Mouse (Mus musculus) gonadal fat pad, adult 2 months (tissue): ENCODE measurements around the gene Rrm1. TPM values are rescaled to one million over a fixed set of nuclear protein-coding genes. Genes with fewer than 3 reads are reported as not detected.
A peak's percentile ranks its signal among the peaks of the same experiment; 100 is the strongest.
"Not testable (repeated sequence)": the region's sequence is repeated elsewhere in the genome, so short reads cannot be mapped to it uniquely, and the experiment has no call there.

Experiments
- DNase-seq: peaks from one replicate; pipeline ENCODE4 v3.0.0-alpha.2; 2012; ENCODE audit warnings: low read depth
- polyA plus RNA-seq: library from polyadenylated mRNA; depleted of rRNA; stranded (reverse); fragments of >200 nt; gene quantifications from 2 replicates; pipeline ENCODE4 v1.2.3, GENCODE M21; 2012

Rrm1 gene
- polyA plus RNA-seq, 1 experiment, result 13.8 TPM

DNA sequence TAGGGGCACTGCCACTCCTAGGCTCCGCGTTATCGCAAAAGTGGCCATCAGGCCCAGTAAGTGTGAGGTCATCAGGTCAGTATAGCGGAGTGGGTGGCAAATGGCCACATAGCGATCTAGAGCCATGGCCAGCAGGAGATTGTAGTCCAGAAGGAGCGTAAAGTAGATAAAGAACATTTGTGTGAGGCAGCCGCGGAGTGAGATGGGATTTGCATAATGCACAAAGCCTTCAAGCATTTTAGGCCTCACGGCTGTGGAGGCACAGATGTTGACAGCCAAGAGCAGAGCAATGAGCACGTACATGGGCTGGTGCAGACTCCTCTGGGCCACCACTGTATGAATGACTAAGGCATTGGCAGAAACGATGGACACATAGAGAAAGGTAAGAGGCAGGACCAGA, 35.9 kb downstream of the Rrm1 start:
- DNase-seq, result no peak

DNA sequence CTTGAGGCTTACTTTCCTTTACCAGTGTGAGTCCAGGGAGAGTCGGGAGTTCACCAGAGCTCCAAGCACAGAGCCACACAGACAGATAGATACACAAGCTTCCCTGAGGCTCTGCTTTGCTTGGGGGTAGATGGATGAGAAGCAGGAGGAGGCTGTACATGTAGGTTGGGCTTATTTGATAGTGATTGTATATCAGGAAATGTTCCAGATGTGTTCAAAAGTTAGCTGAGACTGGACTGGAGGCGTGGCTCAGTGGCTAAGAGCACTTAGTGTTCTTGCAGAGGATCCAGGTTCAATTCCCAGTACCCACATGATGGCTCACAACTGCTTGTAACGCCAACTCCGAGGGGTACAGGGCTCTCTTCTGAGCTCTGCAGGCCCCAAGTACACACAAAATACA, 36.9 kb downstream of the Rrm1 start:
- DNase-seq, result no peak

DNA sequence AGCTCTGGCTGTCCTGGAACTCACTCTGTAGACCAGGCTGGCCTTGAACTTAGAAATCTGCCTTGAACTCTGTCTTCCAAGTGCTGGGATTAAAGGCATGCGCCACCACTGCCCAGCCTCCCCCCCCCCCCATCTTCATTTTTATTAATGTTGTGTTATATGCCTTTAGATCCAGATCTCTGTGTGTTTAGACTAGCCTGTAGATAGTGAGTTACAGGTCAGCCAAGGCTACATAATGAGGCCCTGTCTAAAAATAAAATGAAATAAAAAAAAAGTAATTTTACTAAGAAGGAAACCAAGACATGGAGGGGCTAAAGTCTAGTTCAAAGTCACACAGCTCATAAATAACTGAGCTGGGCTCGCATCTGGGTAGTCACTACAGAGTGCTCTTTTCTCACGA, 37.4 kb downstream of the Rrm1 start:
- no peak for DNase-seq

DNA sequence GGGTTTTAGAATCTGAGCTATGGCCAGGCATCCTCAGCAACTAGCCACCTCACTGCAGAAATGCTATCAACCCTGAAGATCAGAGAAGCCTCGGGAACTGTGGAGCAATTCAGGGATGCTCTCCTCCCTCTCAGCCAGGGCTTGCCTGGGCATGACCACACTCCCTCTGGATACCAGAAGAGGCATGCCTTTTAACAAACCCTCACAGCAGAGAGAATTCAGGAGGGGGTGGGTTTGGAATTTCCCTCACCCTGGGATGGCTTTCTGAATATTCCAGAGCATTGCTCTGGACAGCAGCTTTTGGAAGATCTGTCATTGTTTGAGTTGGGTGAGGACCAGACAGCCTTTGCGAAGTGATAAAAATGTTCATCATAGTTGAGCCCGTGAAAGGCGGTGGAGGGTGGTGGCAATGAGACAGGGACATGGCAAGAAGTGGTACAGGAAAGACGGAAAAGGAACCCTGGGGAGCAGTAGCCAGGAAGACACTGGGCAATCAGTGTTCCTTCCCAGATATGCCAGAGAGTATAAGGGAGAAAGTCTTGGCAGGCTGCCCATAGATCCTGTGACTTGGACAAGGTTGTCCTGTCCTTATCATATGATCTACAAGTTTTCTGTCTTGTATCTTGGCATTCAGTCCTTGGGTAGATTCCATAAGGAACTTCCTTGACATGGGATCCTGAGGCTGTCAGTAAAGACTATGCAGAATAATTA, 38.0 kb downstream of the Rrm1 start:
- peak; percentile 58 for DNase-seq

DNA sequence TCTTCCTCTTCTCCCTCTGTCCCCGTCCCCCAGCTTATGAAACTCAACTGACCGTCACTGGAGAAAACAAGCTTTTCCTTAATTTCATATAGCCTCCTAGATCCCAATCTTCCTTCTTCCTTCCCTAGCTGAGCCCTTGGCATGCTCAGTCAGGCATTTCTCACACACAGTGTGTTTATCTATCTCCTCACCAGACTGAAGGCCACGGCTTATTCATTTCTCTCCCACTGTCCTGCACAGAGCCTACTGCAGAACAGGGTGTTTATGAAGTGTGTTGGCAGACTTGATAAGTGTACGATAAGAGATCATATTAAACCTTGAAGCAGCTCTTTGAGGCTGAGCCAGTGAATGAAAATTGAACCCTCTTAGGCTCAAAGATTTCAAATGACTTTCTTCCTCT, 39.3 kb downstream of the Rrm1 start:
- DNase-seq, result no peak

DNA sequence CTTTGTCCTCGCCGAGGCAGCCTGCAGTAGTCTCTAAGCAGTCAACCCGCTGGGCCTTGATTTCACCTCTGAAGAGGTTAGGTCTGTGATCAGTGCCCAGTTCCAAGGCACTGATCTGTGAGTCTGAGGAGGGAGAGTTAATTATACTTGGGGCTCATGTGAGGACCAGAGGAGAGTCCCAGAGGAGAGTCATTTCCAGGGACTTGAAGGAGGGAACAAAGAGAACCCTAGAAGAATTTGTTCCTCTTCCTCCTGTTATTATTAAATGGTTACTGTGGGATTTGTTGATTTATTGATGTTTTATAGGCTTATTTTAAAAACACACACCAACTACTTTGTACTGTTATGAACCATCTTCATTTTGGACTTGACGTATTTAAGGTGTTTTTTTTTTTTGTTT, 40.1 kb downstream of the Rrm1 start, which contains the start of gene Olfr543:
Gene Olfr543 (minus strand): TSS at position 101 of the 400 bp plus-strand sequence.
- no peak for DNase-seq

DNA sequence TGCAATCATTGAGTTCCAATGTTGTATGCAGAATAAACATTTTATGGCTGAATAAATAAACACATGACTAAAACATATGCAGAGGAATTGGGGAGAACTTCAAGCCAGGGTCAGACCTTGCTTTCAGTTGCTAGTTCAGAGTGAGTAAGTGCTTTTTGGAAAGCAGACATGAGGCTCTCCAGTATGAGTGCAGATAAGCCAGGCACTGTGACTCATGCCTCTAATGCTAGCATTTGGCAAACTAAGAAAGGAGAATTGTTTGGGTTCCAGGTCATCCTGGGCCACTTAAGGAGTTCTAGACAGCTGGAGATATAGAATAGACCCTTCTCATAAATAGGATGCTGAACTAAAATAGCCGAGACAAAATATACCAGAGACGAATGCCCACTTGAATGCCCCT, 42.2 kb downstream of the Rrm1 start:
- no peak for DNase-seq

DNA sequence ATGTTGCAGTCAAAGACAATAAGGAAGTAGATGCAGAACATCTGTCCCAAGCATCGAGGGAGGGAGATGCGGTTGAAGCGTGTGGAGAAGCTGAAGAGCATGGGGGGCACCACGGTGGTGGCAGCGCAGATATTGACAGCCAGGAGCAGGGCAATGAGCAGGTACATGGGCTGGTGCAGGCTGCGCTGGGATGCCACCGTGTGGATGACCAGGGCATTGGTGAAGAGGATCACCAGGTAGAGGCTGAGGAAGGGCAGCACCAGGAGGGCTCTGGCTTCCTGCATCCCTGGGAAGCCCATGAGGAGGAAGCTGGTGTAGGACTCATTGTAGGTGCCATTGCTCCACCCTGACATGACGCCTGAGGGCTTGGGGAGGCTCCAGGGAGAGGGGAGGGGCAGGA, 43.3 kb downstream of the Rrm1 start:
- DNase-seq, result not testable (repeated sequence)

DNA sequence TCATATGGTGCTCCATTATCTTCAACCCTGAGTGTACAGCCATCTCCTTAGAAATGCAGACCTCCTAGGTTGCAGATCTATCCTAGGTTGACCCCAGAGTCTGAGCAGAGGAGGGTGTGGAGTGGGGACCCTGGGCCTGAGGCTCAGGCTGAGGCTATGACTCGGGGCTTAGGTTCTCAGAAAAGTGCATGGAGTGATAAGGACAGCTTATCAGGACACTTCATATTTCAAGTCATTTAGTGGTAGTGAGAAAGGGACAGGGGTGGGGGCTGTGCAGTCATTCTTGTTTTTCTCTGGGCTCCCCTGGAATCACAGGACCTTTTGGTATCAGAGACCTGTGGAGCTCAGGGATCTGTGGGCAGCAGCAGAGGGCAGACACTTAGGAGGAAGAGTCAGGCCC, 44.6 kb downstream of the Rrm1 start:
- no peak for DNase-seq

DNA sequence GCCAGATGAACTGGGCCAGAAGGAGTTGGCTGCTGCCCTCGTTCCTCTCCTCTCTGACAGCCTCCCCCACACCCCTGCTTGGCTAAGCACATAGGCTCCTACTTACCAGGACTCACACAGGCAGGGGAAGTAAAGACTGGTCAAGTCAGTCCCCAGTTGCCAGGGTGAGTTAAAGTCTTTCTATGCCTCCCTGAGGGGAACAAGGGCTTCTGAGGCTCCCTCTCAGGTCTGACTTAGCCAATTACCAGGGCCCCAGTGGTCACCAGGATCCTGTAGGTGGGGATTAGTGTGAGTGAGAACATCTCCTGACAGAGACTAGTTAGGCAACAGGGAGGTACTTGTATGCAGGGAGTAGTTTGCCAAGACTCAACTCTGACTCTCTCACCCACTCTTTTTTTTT, 46.7 kb downstream of the Rrm1 start, which contains the start of gene Olfr544:
Gene Olfr544 (minus strand): TSS at position 153 of the 400 bp plus-strand sequence.
- peak; percentile 83 for DNase-seq

DNA sequence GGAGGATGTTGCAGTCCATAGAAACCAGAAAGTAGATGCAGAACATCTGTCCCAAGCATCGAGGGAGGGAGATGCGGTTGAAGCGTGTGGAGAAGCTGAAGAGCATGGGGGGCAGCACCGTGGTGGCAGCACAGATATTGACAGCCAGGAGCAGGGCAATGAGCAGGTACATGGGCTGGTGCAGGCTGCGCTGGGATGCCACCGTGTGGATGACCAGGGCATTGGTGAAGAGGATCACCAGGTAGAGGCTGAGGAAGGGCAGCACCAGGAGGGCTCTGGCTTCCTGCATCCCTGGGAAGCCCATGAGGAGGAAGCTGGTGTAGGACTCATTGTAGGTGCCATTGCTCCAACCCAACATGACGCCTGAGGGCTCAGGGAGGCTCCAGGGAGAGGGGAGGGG, 52.9 kb downstream of the Rrm1 start:
- DNase-seq, result not testable (repeated sequence)

DNA sequence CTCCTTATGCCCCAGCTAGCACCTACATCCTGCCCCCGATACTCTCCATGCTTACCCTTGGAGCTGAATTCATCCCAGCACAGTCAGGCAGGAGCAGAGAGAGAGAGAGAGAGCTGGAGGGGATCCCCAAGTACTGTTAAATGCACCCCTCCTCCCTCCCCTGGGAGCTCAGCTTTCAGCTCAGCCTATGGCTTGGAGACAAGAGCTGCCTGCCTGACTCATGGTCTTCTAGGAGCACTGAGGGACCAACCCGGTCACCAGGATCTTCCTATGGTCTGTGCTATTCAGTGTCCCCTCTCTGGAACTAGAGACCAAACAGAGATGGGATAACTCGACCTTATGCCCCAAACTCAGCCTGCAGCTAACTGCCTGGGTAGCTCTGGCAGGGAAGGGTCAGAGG, 58.0 kb downstream of the Rrm1 start, which contains the start of gene Olfr545:
Gene Olfr545 (minus strand): TSS at position 101 of the 400 bp plus-strand sequence.
- no peak for DNase-seq

DNA sequence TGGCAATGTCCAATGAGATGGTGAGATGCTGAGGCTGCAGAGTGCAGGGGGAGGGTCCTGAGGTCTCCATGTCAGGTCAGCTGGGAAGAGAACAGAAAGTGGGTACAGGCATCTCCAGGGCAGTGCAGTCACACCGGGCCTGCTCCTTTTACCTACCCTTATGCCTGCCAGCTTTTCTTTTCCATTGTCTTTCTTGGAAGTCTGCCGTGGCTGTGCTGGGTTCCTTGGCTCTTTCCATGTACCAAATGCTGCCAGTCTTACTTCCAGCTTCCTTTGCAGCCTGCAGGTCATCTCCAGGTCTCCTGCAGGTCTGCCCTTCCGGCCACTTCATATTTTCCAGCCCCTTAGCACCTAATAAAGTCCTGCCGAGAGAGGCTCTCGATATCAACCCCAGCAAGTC, 60.5 kb downstream of the Rrm1 start:
- no peak for DNase-seq

DNA sequence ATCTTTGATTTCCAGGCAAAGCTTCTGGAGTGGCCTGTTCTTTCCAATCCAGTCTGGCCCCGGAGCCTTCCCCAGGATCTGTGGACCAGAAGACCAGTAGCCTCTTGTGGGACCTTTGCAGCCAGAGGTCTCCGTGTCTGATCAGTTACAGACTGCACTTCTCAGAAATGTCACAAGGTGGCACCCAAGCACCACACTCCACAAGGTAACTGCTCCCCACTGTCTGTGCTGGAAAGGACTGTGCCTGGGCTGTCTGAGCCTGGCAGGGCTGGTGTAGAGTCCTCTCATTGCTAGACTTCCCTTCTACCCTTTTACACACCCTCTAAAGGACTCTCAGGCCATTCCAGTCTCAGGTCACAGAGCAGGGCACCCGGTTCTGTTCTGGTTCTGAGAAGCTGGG, 65.4 kb downstream of the Rrm1 start:
- no peak for DNase-seq

DNA sequence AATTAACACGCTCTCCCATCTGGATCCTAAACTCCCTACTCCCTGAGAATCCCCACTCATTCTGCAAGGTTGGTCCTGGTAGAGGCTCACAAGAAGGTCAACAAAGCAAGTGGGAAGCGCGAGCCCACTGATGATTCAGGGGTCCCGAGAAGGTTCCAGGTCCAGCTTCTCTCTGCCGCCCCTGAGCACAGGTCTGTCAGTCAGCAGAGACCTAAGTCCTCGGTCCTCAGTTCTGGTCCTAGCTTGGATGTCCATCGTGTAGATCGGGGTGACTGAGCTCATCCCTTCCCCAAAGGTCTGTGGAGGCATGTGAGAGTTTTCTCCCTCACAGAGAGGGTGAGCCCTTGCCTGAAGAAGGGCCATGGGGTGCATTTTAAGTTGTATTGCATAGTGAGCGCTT, 66.6 kb downstream of the Rrm1 start:
- no peak for DNase-seq

DNA sequence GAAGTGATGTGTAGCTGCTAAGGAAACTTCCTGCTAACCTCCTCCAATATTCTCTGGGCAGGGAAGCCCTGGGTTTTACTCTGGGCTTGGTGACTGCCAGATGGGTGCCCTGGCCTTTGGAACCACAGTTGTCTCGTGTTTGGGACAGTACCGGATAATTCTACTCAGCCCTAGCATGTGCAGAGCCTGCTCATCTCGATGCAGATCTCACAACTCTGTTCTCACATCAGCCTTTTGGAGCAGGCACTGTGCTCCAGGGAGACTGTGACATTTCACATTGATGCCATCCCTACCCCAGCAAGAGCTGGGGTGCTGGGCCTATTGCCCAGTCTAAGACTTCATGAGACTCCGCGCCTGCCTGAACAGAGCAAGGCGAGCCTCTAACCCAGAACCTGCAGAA, 67.2 kb downstream of the Rrm1 start:
- no peak for DNase-seq

DNA sequence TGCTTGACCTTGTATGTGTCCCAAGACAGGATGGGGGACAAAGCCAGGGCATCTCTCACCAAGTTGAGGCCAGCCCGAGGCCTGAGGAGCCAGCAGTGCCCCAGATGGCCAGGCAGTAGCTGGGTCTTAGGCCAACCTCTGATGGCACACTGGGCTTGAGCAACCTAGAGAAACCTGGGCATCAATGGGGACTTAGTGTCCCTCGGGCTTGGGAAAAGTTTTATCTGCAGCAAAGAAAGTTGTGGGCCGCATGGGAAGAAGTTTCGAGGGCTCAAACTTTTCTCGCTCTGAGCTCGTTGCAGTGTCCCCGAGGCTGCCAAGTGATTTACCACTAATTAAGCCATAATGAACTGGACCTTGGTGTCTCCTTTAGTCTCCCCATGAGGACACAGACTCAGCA, 68.2 kb downstream of the Rrm1 start:
- DNase-seq, result no peak

DNA sequence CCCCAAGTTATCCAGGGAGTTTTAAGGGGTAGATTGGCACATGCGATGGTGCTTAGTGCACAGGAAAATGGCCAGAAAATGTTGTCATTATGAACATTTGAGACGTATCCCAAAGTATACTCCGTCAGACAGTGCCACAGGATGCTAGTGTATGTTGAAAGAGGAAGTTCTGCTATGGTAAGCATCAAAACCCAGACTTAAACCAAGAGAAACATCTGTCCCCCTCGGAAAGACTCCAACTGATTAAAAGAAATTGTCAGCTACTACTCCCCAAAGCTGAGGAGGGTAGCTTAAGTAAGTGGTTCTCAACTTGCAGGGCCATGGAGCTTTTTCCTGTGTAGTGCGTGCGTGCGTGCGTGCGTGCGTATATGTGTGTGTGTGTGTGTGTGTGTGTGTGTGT, 70.4 kb downstream of the Rrm1 start:
- DNase-seq, result no peak

DNA sequence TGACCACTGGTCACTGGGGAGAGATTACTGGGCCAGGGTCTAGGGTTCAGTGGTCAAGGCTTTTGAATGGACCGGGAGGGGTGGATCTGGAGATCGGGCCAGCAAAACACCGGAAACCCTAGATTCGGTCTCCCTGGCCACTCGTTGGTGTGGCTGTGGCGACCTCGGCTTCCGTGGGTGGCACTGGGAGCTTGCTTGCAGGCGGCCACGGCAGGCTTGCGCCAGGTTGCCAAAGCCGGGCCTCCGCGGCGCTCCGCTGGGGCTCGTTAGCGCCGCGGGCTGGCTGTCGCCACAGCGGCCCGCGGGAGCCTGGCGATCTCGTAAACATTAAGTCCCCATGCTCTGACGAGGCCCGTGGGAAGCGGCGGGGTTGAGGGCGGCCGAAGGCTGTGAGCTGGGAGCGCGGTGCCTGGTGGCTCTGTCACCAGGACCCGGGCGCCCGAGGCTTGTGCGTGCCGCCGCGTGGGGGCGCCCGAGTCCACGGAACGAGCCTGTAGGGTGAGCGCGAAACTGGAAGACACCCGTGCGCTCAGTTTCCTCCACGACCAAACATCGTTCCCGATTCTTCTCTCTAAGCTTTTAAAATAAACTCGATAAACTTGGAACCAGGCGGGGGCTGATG, 71.4 kb downstream of the Rrm1 start:
- no peak for DNase-seq

DNA sequence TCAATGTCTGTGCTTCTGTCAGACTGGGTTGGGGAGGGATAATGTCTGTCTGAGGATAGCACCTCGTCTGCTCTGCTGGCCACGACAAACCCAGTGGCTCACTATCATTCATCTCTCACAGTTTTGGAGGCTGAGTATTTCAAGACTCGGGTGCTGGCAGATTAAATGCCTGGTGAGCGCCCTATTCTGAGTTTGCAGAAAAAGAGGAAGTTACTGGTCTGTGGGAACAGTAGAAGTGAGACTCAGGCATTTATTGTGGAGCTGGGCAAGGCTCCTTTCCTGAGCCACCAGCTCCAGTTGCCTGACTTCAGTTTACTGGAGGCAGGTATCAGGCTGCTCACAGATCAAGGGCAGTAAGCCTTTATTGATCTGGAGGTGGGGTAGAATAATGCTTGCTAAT, 72.6 kb downstream of the Rrm1 start:
- no peak for DNase-seq

DNA sequence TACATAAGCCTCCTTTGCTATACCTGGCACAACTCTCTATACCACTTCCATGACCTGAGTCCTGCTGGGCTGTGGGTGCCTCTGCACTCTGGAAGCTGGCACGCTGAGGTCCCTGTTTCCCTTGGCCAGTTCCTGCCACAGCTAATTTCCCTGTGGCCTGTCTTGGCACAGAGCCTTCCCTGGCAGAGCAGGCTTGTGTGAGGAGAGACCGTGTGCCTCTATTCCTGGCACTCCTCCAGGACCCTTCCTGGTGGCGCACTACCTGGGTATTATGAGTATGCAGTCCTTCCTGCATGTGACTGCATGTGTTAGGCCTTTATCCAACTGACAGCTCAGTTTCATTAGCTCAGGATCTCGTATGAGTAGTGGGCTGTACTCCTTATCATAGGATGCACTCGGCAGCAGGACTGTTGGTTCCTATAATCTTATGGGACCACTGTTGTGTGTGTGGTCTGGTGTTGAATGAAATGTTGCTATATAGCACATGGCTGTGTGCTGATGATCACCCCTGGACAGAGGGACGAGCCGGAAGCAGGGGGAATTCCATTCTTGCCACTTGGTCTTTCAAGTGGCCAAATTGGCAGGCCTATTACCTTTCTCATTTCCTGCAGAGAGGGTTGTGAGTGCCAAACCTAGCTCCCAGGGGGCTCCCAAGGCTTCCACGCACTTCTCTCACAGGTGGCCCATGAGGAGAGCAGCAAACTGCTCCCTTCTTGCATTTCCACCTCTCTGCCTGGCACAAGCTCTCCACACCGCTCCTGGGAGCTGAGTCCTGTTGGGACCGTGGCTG, 75.0 kb downstream of the Rrm1 start:
- no peak for DNase-seq

DNA sequence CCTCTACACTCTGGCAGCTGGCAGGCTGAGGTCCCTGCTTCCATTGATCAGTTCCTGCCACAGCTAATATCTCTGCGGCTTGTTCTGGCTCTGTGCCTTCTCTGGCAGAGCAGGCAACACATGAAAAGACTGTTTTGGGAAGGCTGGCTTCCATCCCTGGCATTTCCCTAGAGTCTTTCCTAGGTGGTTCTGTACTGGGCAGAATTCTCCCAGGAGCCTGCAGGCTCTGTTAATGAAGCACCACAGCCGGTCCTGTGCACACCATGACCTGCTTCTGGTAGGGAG, 75.5 kb downstream of the Rrm1 start:
- DNase-seq, result no peak
